14 mouse cellular contexts compared by ENCODE assay signal in the genomic region with DNA sequence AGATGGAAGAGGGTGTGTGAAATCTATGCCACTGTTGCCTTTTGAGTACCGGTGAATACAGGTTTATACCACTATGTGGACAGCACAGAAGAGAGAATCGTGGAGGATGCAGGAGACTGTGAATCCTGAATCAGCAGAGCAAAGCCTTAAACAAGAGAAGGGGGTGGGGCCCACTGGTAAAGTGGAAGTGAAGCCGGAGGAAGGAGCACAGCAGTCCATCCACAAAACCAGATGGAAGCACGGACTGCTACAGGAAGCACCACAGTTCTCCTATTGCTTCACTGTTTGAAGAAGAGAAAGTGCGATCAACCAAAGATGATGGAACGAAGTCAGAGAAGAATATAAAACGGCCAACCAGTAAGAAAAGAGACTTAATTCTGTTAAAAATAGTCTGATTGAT. TPM values are rescaled to one million over a fixed set of nuclear protein-coding genes. Genes with fewer than 3 reads are reported as not detected.
"Had no signal": no experiment of that assay in that cellular context is flagged by ENCODE, and none has a peak within 500 bp of the region (broad histone marks: within the 10 kb centered on the region; RNA-seq: fewer than 3 reads in every experiment).

No protein-coding gene starts in this region.

- ATAC-seq: liver, postnatal 0 days; lung, postnatal 0 days; midbrain, embryonic 13.5 days; midbrain, embryonic 15.5 days had no signal

- DNase-seq: liver, postnatal 0 days; lung, adult 2 months; lung, postnatal 14 days; lung, postnatal 36 days; right cerebral cortex, postnatal 14 days; thymus, adult 2 months; thymus, postnatal 25 days; thymus, postnatal 4 days had no signal

RNA-seq across cellular contexts. Expression of gene Gprc6a, which starts 11.1 kb away (rescaled TPM):
- total RNA-seq: midbrain, postnatal 0 days; monocyte, adult 5-6 weeks; neutrophil, adult 5-6 weeks had no signal

RNA-seq across cellular contexts. Expression of gene Fam162b, which starts 29.8 kb away (rescaled TPM):
- total RNA-seq: midbrain, postnatal 0 days; monocyte, adult 5-6 weeks; neutrophil, adult 5-6 weeks had no signal

RNA-seq across cellular contexts. Expression of gene Rfx6, which starts 57.4 kb away (rescaled TPM):
- total RNA-seq: midbrain, postnatal 0 days; monocyte, adult 5-6 weeks; neutrophil, adult 5-6 weeks had no signal
